Mouse (Mus musculus) MEL (cell line): ENCODE measurements around the gene Galnt17. TPM values are rescaled to one million over a fixed set of nuclear protein-coding genes. Genes with fewer than 3 reads are reported as not detected.

Source experiments
- DNase-seq: peaks from one replicate; pipeline ENCODE4 v3.0.0; 2011; ENCODE audit warnings: low read depth, low spot score
- H3K27ac ChIP-seq: 2 replicates; pipeline ENCODE4 v1.5.1; 2012; ENCODE audit warnings: low read depth, mild to moderate bottlenecking, control low read depth, low read length, moderate library complexity; ENCODE audit not compliant: control insufficient read depth
- H3K27me3 ChIP-seq, 2 experiments: fragments of 150-350 bp in 1 of 2; sonication (generic) in 1 of 2; 2 replicates each; pipeline ENCODE4 v1.6.1; 2012; ENCODE audit warnings: low read length in 2 of 2, mild to moderate bottlenecking in 2 of 2, improper control_type of control experiment in 1 of 2, moderate library complexity in 1 of 2; ENCODE audit not compliant: insufficient read depth in 2 of 2, control insufficient read depth in 1 of 2
- H3K36me3 ChIP-seq, 2 experiments: 2 replicates each; pipeline ENCODE4 v1.6.1; 2012 to 2014; ENCODE audit warnings: low read length in 2 of 2, improper control_type of control experiment in 1 of 2, inconsistent platforms in 1 of 2, mild to moderate bottlenecking in 1 of 2; ENCODE audit not compliant: insufficient read depth in 2 of 2, control insufficient read depth in 1 of 2
- H3K4me1 ChIP-seq, 2 experiments: fragments of 150-350 bp in 1 of 2; sonication (generic) in 1 of 2; 2 replicates each; pipeline ENCODE4 v1.6.1; 2012; ENCODE audit warnings: low read length in 2 of 2, improper control_type of control experiment in 1 of 2, mild to moderate bottlenecking in 1 of 2; ENCODE audit not compliant: insufficient read depth in 2 of 2, control insufficient read depth in 1 of 2
- H3K4me3 ChIP-seq, 2 experiments: fragments of 150-350 bp in 1 of 2; sonication (generic) in 1 of 2; 2 replicates each; pipeline ENCODE4 v1.5.1; 2012; ENCODE audit warnings: low read depth in 2 of 2, low read length in 2 of 2, mild to moderate bottlenecking in 2 of 2, moderate library complexity in 2 of 2, control low read depth in 1 of 2, improper control_type of control experiment in 1 of 2; ENCODE audit not compliant: control insufficient read depth in 1 of 2, insufficient read depth in 1 of 2
- H3K79me2 ChIP-seq: 2 replicates; pipeline ENCODE4 v1.6.1; 2012; ENCODE audit warnings: mild to moderate bottlenecking, low read length, moderate library complexity; ENCODE audit not compliant: control insufficient read depth, poor library complexity, insufficient read depth
- H3K9ac ChIP-seq: 2 replicates; pipeline ENCODE4 v1.6.1; 2012; ENCODE audit warnings: low read depth, mild to moderate bottlenecking, control low read depth, low read length, moderate library complexity; ENCODE audit not compliant: control insufficient read depth, poor library complexity, severe bottlenecking
- H3K9me3 ChIP-seq: fragments of 150-350 bp; sonication (generic); replicated peaks from 2 replicates; pipeline ENCODE4 v1.6.1; 2012; ENCODE audit warnings: mild to moderate bottlenecking, low read length, improper control_type of control experiment, moderate library complexity; ENCODE audit not compliant: insufficient read depth
- CHD2 ChIP-seq: IDR thresholded peaks from 2 replicates; pipeline ENCODE4 v1.6.1; 2011; ENCODE audit warnings: low read length, improper control_type of control experiment
- CTCF ChIP-seq, 3 experiments: IDR thresholded peaks in 2 of 3; conservative IDR thresholded peaks in 1 of 3; 2 replicates each; pipeline ENCODE4 v1.5.1; 2011 to 2012; ENCODE audit warnings: low read length in 3 of 3, low read depth in 2 of 3, mild to moderate bottlenecking in 2 of 3, improper control_type of control experiment in 1 of 3, inconsistent platforms in 1 of 3, mixed read lengths in 1 of 3, moderate library complexity in 1 of 3; ENCODE audit not compliant: control insufficient read depth in 1 of 3, insufficient read depth in 1 of 3, poor library complexity in 1 of 3, severe bottlenecking in 1 of 3
- ELF1 ChIP-seq: IDR thresholded peaks from 2 replicates; pipeline ENCODE4 v1.6.1; 2014; ENCODE audit warnings: low read depth, mild to moderate bottlenecking, inconsistent platforms, low read length, improper control_type of control experiment, moderate library complexity
- EP300 ChIP-seq, 2 experiments: IDR thresholded peaks; 2 replicates each; pipeline ENCODE4 v1.6.1; 2011; ENCODE audit warnings: improper control_type of control experiment in 2 of 2, low read length in 2 of 2, low read depth in 1 of 2, mild to moderate bottlenecking in 1 of 2
- GABPA ChIP-seq: IDR thresholded peaks from 2 replicates; pipeline ENCODE4 v1.6.1; 2012; ENCODE audit warnings: low read depth, mild to moderate bottlenecking, inconsistent platforms, low read length, improper control_type of control experiment, moderate library complexity
- GATA1 ChIP-seq: IDR thresholded peaks from 2 replicates; pipeline ENCODE4 v1.6.1; 2011; ENCODE audit warnings: low read depth, low read length, improper control_type of control experiment
- HCFC1 ChIP-seq: IDR thresholded peaks from 2 replicates; pipeline ENCODE4 v1.6.1; 2012; ENCODE audit warnings: low read depth, mild to moderate bottlenecking, inconsistent platforms, low read length, improper control_type of control experiment, moderate library complexity
- JUND ChIP-seq: IDR thresholded peaks from 2 replicates; pipeline ENCODE4 v1.6.1; 2011; ENCODE audit warnings: low read depth, mild to moderate bottlenecking, improper control_type of control experiment, low read length
- KAT2A ChIP-seq: conservative IDR thresholded peaks from 2 replicates; pipeline ENCODE4 v1.6.1; 2012; ENCODE audit warnings: low read depth, low read length, improper control_type of control experiment, inconsistent platforms
- MAZ ChIP-seq: IDR thresholded peaks from 2 replicates; pipeline ENCODE4 v1.6.1; 2012; ENCODE audit warnings: low read depth, mild to moderate bottlenecking, inconsistent platforms, low read length, improper control_type of control experiment
- MXI1 ChIP-seq: IDR thresholded peaks from 2 replicates; pipeline ENCODE4 v1.6.1; 2011; ENCODE audit warnings: mild to moderate bottlenecking, low read depth, low read length, improper control_type of control experiment
- MYB ChIP-seq: IDR thresholded peaks from 2 replicates; pipeline ENCODE4 v1.6.1; 2011; ENCODE audit warnings: mild to moderate bottlenecking, low read depth, low read length, improper control_type of control experiment
- MYC ChIP-seq: IDR thresholded peaks from 2 replicates; pipeline ENCODE4 v1.6.1; 2011; ENCODE audit warnings: low read depth, mild to moderate bottlenecking, low read length, improper control_type of control experiment, moderate library complexity
- POLR2A ChIP-seq, 2 experiments: IDR thresholded peaks; 2 replicates each; pipeline ENCODE4 v1.6.1; 2011 to 2012; ENCODE audit warnings: low read length in 2 of 2, mild to moderate bottlenecking in 2 of 2, control low read depth in 1 of 2, improper control_type of control experiment in 1 of 2, low read depth in 1 of 2, moderate library complexity in 1 of 2; ENCODE audit not compliant: control insufficient read depth in 1 of 2, insufficient read depth in 1 of 2, poor library complexity in 1 of 2
- POLR2AphosphoS2 ChIP-seq: IDR thresholded peaks from 2 replicates; pipeline ENCODE4 v1.6.1; 2011; ENCODE audit warnings: low read length, improper control_type of control experiment
- POLR2AphosphoS5 ChIP-seq: IDR thresholded peaks from 2 replicates; pipeline ENCODE4 v1.6.1; 2012; ENCODE audit warnings: low read depth, borderline replicate concordance, mild to moderate bottlenecking, inconsistent platforms, low read length, moderate library complexity, mixed read lengths
- RCOR1 ChIP-seq: IDR thresholded peaks from 2 replicates; pipeline ENCODE4 v1.6.1; 2012; ENCODE audit warnings: low read depth, mild to moderate bottlenecking, inconsistent platforms, low read length, improper control_type of control experiment
- SIN3A ChIP-seq: IDR thresholded peaks from 2 replicates; pipeline ENCODE4 v1.6.1; 2012; ENCODE audit warnings: low read length, improper control_type of control experiment, inconsistent platforms
- SMC3 ChIP-seq: IDR thresholded peaks from 2 replicates; pipeline ENCODE4 v1.6.1; 2011; ENCODE audit warnings: low read depth, low read length, improper control_type of control experiment
- TBP ChIP-seq: IDR thresholded peaks from 2 replicates; pipeline ENCODE4 v1.8.0; 2011; ENCODE audit warnings: low read depth, low read length, improper control_type of control experiment
- TCF12 ChIP-seq: IDR thresholded peaks from 2 replicates; pipeline ENCODE4 v1.6.1; 2014; ENCODE audit warnings: low read depth, mild to moderate bottlenecking, inconsistent platforms, low read length, improper control_type of control experiment, moderate library complexity
- UBTF ChIP-seq: IDR thresholded peaks from 2 replicates; pipeline ENCODE4 v1.6.1; 2012; ENCODE audit warnings: low read depth, mild to moderate bottlenecking, inconsistent platforms, low read length, improper control_type of control experiment, moderate library complexity, borderline replicate concordance; ENCODE audit not compliant: insufficient read depth
- USF1 ChIP-seq: IDR thresholded peaks from 2 replicates; pipeline ENCODE4 v1.6.1; 2014; ENCODE audit warnings: low read depth, mild to moderate bottlenecking, inconsistent platforms, low read length, improper control_type of control experiment, moderate library complexity
- ZC3H11A ChIP-seq: IDR thresholded peaks from 2 replicates; pipeline ENCODE4 v1.6.1; 2012; ENCODE audit warnings: low read depth, mild to moderate bottlenecking, inconsistent platforms, low read length, improper control_type of control experiment
- ZKSCAN1 ChIP-seq: IDR thresholded peaks from 2 replicates; pipeline ENCODE4 v1.6.1; 2012; ENCODE audit warnings: low read depth, mild to moderate bottlenecking, inconsistent platforms, low read length, improper control_type of control experiment, moderate library complexity
- ZMIZ1 ChIP-seq: IDR thresholded peaks from 2 replicates; pipeline ENCODE4 v1.6.1; 2012; ENCODE audit warnings: low read depth, mild to moderate bottlenecking, inconsistent platforms, low read length, improper control_type of control experiment, moderate library complexity
- ZNF384 ChIP-seq: IDR thresholded peaks from 2 replicates; pipeline ENCODE4 v1.6.1; 2012; ENCODE audit warnings: low read depth, mild to moderate bottlenecking, inconsistent platforms, low read length, improper control_type of control experiment
- polyA plus RNA-seq, 2 experiments: library from polyadenylated mRNA; stranded (reverse) in 1 of 2; unstranded in 1 of 2; fragments of >175 nt in 1 of 2; fragments of >200 nt in 1 of 2; gene quantifications; 2 replicates each; pipeline versions ENCODE4 v1.2.1 to v1.2.4; 2012; ENCODE audit warnings: low replicate concordance in 2 of 2, low read depth in 1 of 2; ENCODE audit not compliant: insufficient read length in 2 of 2, insufficient read depth in 1 of 2, missing spikeins in 1 of 2
- total RNA-seq: library from RNA; depleted of rRNA; stranded (reverse); fragments of 300-350 nt; gene quantifications from 2 replicates; pipeline ENCODE4 v1.2.3, GENCODE M21; 2012

The Galnt17 gene
- total and polyA plus RNA-seq, 3 experiments = not detected

GRCm38 (mm10) chr5:131222498-131223244 is 85.6 kb downstream of the Galnt17 start:
- no peak for TF ChIP-seq HCFC1
- no peak for TF ChIP-seq MXI1
- TF ChIP-seq USF1 = no peak
- no peak for TF ChIP-seq MYC
- TF ChIP-seq ZC3H11A = no peak
- no peak for TF ChIP-seq JUND
- TF ChIP-seq MAZ = no peak
- TF ChIP-seq KAT2A = no peak
- no peak for TF ChIP-seq EP300 (IDR thresholded peaks at IDR 0.05; ENCODE audit: low read depth in 1 of 2, low read length in 2 of 2)
- TF ChIP-seq CTCF (IDR thresholded peaks at IDR 0.05 in 2 of 3, conservative IDR thresholded peaks at IDR 0.05 in 1 of 3; ENCODE audit: control insufficient read depth in 1 of 3, insufficient read depth in 1 of 3, low read depth in 2 of 3, low read length in 3 of 3, poor library complexity in 1 of 3, severe bottlenecking in 1 of 3) = no peak
- TF ChIP-seq TCF12 = no peak
- TF ChIP-seq TBP = no peak
- TF ChIP-seq UBTF = no peak
- no peak for TF ChIP-seq ZMIZ1
- TF ChIP-seq GATA1 = no peak
- no peak for TF ChIP-seq POLR2A (IDR thresholded peaks at IDR 0.05; ENCODE audit: control insufficient read depth in 1 of 2, insufficient read depth in 1 of 2, low read depth in 1 of 2, low read length in 2 of 2, poor library complexity in 1 of 2)
- no peak for TF ChIP-seq ZNF384
- TF ChIP-seq SIN3A = no peak
- TF ChIP-seq ELF1 = no peak
- no peaks in the 10 kb centered on the region for H3K36me3 ChIP-seq
- H3K4me3 ChIP-seq = no peak overlapping the region
- no peak overlapping the region for H3K9ac ChIP-seq
- H3K27ac ChIP-seq = no peak overlapping the region
- no peaks in the 10 kb centered on the region for H3K27me3 ChIP-seq
- no peaks in the 10 kb centered on the region for H3K79me2 ChIP-seq
- no peaks in the 10 kb centered on the region for H3K9me3 ChIP-seq
- no peak for DNase-seq
- no peaks in the 10 kb centered on the region for H3K4me1 ChIP-seq

- no peak overlapping the region for H3K9ac ChIP-seq
- H3K4me3 ChIP-seq = no peak overlapping the region
- no peak overlapping the region for H3K27ac ChIP-seq
- H3K9me3 ChIP-seq = no peaks in the 10 kb centered on the region
- no peaks in the 10 kb centered on the region for H3K27me3 ChIP-seq
- no peaks in the 10 kb centered on the region for H3K36me3 ChIP-seq
- no peak for TF ChIP-seq CHD2
- TF ChIP-seq USF1 = no peak
- TF ChIP-seq MYB = no peak
- no peak for TF ChIP-seq POLR2AphosphoS5
- no peak for TF ChIP-seq ZNF384
- TF ChIP-seq ELF1 = no peak
- no peak for TF ChIP-seq SMC3
- TF ChIP-seq GATA1 = no peak
- no peak for TF ChIP-seq GABPA
- TF ChIP-seq MXI1 = no peak
- TF ChIP-seq RCOR1 = no peak
- no peak for TF ChIP-seq MAZ
- no peak for TF ChIP-seq ZKSCAN1
- no peak for TF ChIP-seq ZC3H11A
- TF ChIP-seq EP300 (IDR thresholded peaks at IDR 0.05; ENCODE audit: low read depth in 1 of 2, low read length in 2 of 2) = no peak
- no peak for TF ChIP-seq POLR2A (IDR thresholded peaks at IDR 0.05; ENCODE audit: control insufficient read depth in 1 of 2, insufficient read depth in 1 of 2, low read depth in 1 of 2, low read length in 2 of 2, poor library complexity in 1 of 2)
- no peak for TF ChIP-seq POLR2AphosphoS2
- no peak for TF ChIP-seq MYC
- DNase-seq = no peak
- H3K4me1 ChIP-seq = no peaks in the 10 kb centered on the region
- no peaks in the 10 kb centered on the region for H3K79me2 ChIP-seq
These were observed 90.1 kb downstream of the Galnt17 start for GRCm38 (mm10) chr5:131218221-131218620.
